Mouse (Mus musculus) lung, embryonic 15.5 days (tissue): ENCODE results near the gene Rhbdl2. TPM values are rescaled to one million over a fixed set of nuclear protein-coding genes. Genes with fewer than 3 reads are reported as not detected.

Experiments
- ATAC-seq: fragments of 200-750 bp; cut with Nextera tagmentation; 2 replicates; pipeline ENCODE4 v1.8.0; 2017; ENCODE audit warnings: moderate number of reproducible peaks, borderline replicate concordance; ENCODE audit not compliant: low FRiP score, low TSS enrichment; ENCODE audit errors: extremely low read depth
- H3K27ac ChIP-seq: fragments of 300-500 bp; sonication (generic); 2 replicates; pipeline ENCODE4 v1.5.1; 2015; ENCODE audit warnings: moderate library complexity, mild to moderate bottlenecking, inconsistent platforms
- H3K27me3 ChIP-seq: fragments of 300-500 bp; sonication (generic); 2 replicates; pipeline ENCODE4 v1.6.1; 2015; ENCODE audit warnings: inconsistent platforms
- H3K36me3 ChIP-seq: fragments of 300-500 bp; sonication (generic); 2 replicates; pipeline ENCODE4 v1.6.1; 2015; ENCODE audit warnings: inconsistent platforms
- H3K4me1 ChIP-seq: fragments of 300-500 bp; sonication (generic); 2 replicates; pipeline ENCODE4 v1.6.1; 2015; ENCODE audit warnings: inconsistent platforms
- H3K4me2 ChIP-seq: fragments of 300-500 bp; sonication (generic); 2 replicates; pipeline ENCODE4 v1.6.1; 2015; ENCODE audit warnings: inconsistent platforms, mild to moderate bottlenecking, moderate library complexity
- H3K4me3 ChIP-seq: fragments of 300-500 bp; sonication (generic); 2 replicates; pipeline ENCODE4 v1.5.1; 2015; ENCODE audit warnings: mild to moderate bottlenecking, inconsistent platforms
- H3K9ac ChIP-seq: fragments of 300-500 bp; sonication (generic); 2 replicates; pipeline ENCODE4 v1.6.1; 2015; ENCODE audit warnings: inconsistent platforms
- H3K9me3 ChIP-seq: fragments of 300-500 bp; sonication (generic); 2 replicates; pipeline ENCODE4 v1.6.1; 2016; ENCODE audit warnings: inconsistent platforms
- WGBS: fragments of 180-500 bp; shearing (Covaris S2); methylation state at CpG from one replicate; pipeline ENCODE4 v1.1.7; 2015; 5-methylcytosine and 5-hydroxymethylcytosine counted together
- polyA plus RNA-seq: library from polyadenylated mRNA; unstranded; fragments of >200 nt; fragmentation: Nextera tagmentation; extraction: Ambion mirVana; gene quantifications from 2 replicates; pipeline ENCODE4 v1.2.1, GENCODE M21; 2015

Gene Rhbdl2
- polyA plus RNA-seq, 1 experiment from 2014 or later, result 2.2 TPM

DNA sequence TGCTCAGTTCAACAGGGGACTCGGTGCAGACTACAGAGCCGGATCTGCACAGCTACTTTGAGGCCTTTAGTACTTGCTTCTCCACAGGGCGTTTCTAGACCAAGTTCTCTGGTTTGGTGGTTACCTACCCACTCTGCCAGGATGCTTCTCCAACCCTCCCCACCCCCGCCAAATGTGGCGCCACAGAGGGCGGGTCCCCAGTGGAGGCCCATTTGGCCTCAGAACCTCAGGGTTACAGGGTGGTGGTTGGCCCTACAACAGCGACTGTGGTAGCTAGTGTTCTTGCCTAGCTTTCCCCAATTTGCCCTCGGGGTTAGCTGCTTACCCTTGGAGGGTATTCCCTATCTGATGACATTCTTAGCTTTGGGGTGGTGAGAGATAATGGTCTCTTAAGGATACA is 54.5 kb downstream of the Rhbdl2 start:
- no peaks in the 10 kb centered on the region for H3K27me3 ChIP-seq
- 83% methylated on average over 8 of the region's 8 CpGs for WGBS
- H3K27ac ChIP-seq, result no peak overlapping the region
- no peak overlapping the region for H3K4me2 ChIP-seq
- H3K4me1 ChIP-seq, result no peaks in the 10 kb centered on the region
- H3K4me3 ChIP-seq, result no peak overlapping the region
- H3K9me3 ChIP-seq, result no peaks in the 10 kb centered on the region
- no peaks in the 10 kb centered on the region for H3K36me3 ChIP-seq
- H3K9ac ChIP-seq, result no peak overlapping the region
- ATAC-seq, result no peak

- Histone ChIP-seq H3K9me3 (no peaks in the 10 kb centered on the region), H3K9ac (no peak overlapping the region), H3K4me3 (no peak overlapping the region), H3K4me1 (no peaks in the 10 kb centered on the region), H3K27ac (no peak overlapping the region), H3K27me3 (no peaks in the 10 kb centered on the region), H3K36me3 (no peaks in the 10 kb centered on the region), H3K4me2 (no peak overlapping the region)
- no peak for ATAC-seq
- 66% methylated on average over 4 of the region's 4 CpGs for WGBS
Observed at GRCm38 (mm10) chr4:123856888-123857287, 69.2 kb downstream of the Rhbdl2 start.

- Histone ChIP-seq H3K9me3 (no peaks in the 10 kb centered on the region), H3K4me2 (no peak overlapping the region), H3K4me1 (no peaks in the 10 kb centered on the region), H3K4me3 (no peak overlapping the region), H3K36me3 (no peaks in the 10 kb centered on the region), H3K27ac (no peak overlapping the region), H3K9ac (no peak overlapping the region), H3K27me3 (no peaks in the 10 kb centered on the region)
- WGBS, result 82% methylated on average over 7 of the region's 7 CpGs
- ATAC-seq, result no peak
Observed at GRCm38 (mm10) chr4:123858090-123858489, 70.4 kb downstream of the Rhbdl2 start.

DNA sequence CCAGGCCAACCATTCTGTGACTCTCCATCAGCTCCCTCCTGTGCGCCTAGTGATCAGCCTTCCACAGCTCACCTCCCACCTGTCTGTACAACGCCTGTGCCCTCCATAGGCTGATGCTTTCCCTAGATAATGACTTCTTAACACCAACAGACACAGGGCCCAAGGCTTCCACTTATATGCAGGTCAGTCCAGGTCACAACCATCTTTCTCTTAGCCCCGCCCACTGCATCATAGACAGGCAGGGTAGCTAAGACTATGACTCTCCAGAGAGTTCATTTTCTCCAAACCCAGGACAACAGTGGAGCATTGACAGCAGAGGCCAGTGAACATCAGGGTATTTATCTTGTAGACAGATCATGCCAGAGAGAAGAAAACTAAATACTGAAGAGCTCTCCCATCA is 71.7 kb downstream of the Rhbdl2 start, which contains the start of gene 4933427I04Rik:
TSS of gene 4933427I04Rik (plus strand) at position 301 of the 400 bp plus-strand sequence.
- no peak within 1 kb of the TSS for H3K27ac ChIP-seq
- H3K9ac ChIP-seq, result no peak within 1 kb of the TSS
- no peaks in the 10 kb centered on the region for H3K27me3 ChIP-seq
- H3K4me3 ChIP-seq, result no peak within 1 kb of the TSS
- no peaks in the 10 kb centered on the region for H3K9me3 ChIP-seq
- H3K4me1 ChIP-seq, result no peaks in the 10 kb centered on the region
- H3K36me3 ChIP-seq, result no peaks in the 10 kb centered on the region
- no peak for ATAC-seq
- no peak within 1 kb of the TSS for H3K4me2 ChIP-seq
- WGBS, result 74% methylated on average over 3 of the region's 3 CpGs

DNA sequence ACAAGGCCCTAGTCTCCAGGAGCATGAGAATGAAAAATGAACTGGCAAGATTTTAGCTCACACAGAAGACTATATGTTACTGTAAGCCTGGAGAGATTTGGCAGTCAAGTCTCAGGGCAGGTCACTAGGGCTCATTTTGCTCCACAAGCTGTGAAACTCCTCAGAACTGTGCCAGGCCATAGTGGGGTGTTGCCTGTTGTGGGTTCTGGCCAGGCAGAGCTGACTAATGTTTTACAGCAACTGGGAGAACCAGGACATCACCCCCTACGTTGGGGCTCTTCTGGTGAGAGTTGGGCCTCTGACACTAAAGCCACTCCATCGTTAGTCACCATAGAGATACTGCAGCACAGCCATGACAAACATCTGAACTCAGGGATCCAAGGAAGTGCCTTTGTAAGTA is 72.1 kb downstream of the Rhbdl2 start:
- no peaks in the 10 kb centered on the region for H3K27me3 ChIP-seq
- H3K9me3 ChIP-seq, result no peaks in the 10 kb centered on the region
- no peaks in the 10 kb centered on the region for H3K4me1 ChIP-seq
- H3K36me3 ChIP-seq, result no peaks in the 10 kb centered on the region
- no peak overlapping the region for H3K4me3 ChIP-seq
- no peak overlapping the region for H3K4me2 ChIP-seq
- 47% methylated on average over 2 of the region's 2 CpGs for WGBS
- no peak overlapping the region for H3K27ac ChIP-seq
- no peak for ATAC-seq
- no peak overlapping the region for H3K9ac ChIP-seq

- Histone ChIP-seq H3K4me3 (no peak overlapping the region), H3K27me3 (no peaks in the 10 kb centered on the region), H3K9me3 (no peaks in the 10 kb centered on the region), H3K36me3 (no peaks in the 10 kb centered on the region), H3K4me1 (no peaks in the 10 kb centered on the region), H3K9ac (no peak overlapping the region), H3K4me2 (no peak overlapping the region), H3K27ac (no peak overlapping the region)
- 84% methylated on average over 5 of the region's 5 CpGs for WGBS
- ATAC-seq, result no peak
Observed at GRCm38 (mm10) chr4:123860621-123861020, 72.9 kb downstream of the Rhbdl2 start.

Other genes with a start within 250 kb of the Rhbdl2 start
- 64.2 and 73.1 TPM in 2 replicates for gene Macf1, start 103.5 kb upstream of the Rhbdl2 start, polyA plus RNA-seq
- gene Ndufs5, start 69.7 kb upstream of the Rhbdl2 start, polyA plus RNA-seq, result 263 and 281 TPM in 2 replicates
- gene Akirin1, start 37.5 kb upstream of the Rhbdl2 start, polyA plus RNA-seq, result 43.7 and 44.5 TPM in 2 replicates
- not detected in 2 replicates for gene 4933427I04Rik, start 71.8 kb downstream of the Rhbdl2 start, polyA plus RNA-seq
- gene Mycbp, start 117.0 kb downstream of the Rhbdl2 start, polyA plus RNA-seq, result 61.7 and 69.6 TPM in 2 replicates
- gene Rragc, start 129.6 kb downstream of the Rhbdl2 start, polyA plus RNA-seq, result 46.6 and 49.2 TPM in 2 replicates
- gene 4930535I16Rik, start 130.1 kb downstream of the Rhbdl2 start, polyA plus RNA-seq, result not detected in 2 replicates